In genomic region chr2:14055168-14055565, GRCm38 (mm10) we compare ENCODE assay signal across 8 mouse cellular contexts. TPM values are rescaled to one million over a fixed set of nuclear protein-coding genes. Genes with fewer than 3 reads are reported as not detected.
DNase-seq lines count a peak whose midpoint lies in the region; ATAC-seq and TF ChIP-seq lines count a peak whose summit lies in the region.

No protein-coding gene starts in this region.

- H3K9me3 ChIP-seq in ES-E14 (ENCODE audit: control insufficient read depth, insufficient read depth, low read depth, low read length) = no peaks in the 10 kb centered on the region
- no peaks in the 10 kb centered on the region for H3K9me3 ChIP-seq in forebrain, embryonic 13.5 days (replicated peaks)

- no peaks in the 10 kb centered on the region for H3K4me1 ChIP-seq in ES-E14 (ENCODE audit: control insufficient read depth in 2 of 2, insufficient read depth in 2 of 2, low read length in 2 of 2, poor library complexity in 1 of 2)
- peaks cover 2% of the 10 kb centered on the region; the same call in 1 of the 2 replicates for H3K4me1 ChIP-seq in forebrain, embryonic 13.5 days

- no peak for DNase-seq in ES-E14 (ENCODE audit: low read depth, low spot score)
- DNase-seq in adrenal gland, postnatal 4 days (ENCODE audit: low spot score in 2 of 2) = peak; percentile 42 to 44
- DNase-seq in heart, postnatal 10 days = peak; percentile 83 to 85
- peak; percentile 71 to 82 for DNase-seq in kidney, postnatal 25 days
- peak; percentile 84 to 87 for DNase-seq in right cerebral cortex, postnatal 10 days (ENCODE audit: low spot score in 2 of 2)
- no peak for DNase-seq in thymus, postnatal 36 days

- 0% methylated on average over 54 of the region's 58 CpGs for WGBS in forebrain, embryonic 13.5 days

- in situ Hi-C loops in ES-E14 (cut with MboI; ENCODE audit: low sequenced_read_pairs in 2 of 2, unreplicated experiment in 2 of 2) = no loop called here

- peak overlapping the region; percentile 72 to 92 for H3K4me3 ChIP-seq in ES-E14 (ENCODE audit: insufficient read depth in 1 of 2, low read depth in 1 of 2, low read length in 2 of 2, poor library complexity in 1 of 2, severe bottlenecking in 1 of 2)
- peak overlapping the region; percentile 69 for H3K4me3 ChIP-seq in forebrain, embryonic 13.5 days

- no peaks in the 10 kb centered on the region for H3K27me3 ChIP-seq in forebrain, embryonic 13.5 days

- H3K4me2 ChIP-seq in forebrain, embryonic 13.5 days = peak overlapping the region; percentile 78

- no peaks in the 10 kb centered on the region for H3K36me3 ChIP-seq in ES-E14 (ENCODE audit: control insufficient read depth, insufficient read depth, low read length, poor library complexity, severe bottlenecking)
- H3K36me3 ChIP-seq in forebrain, embryonic 13.5 days (ENCODE audit: poor library complexity, severe bottlenecking) = no peaks in the 10 kb centered on the region

- peak; percentile 93 for ATAC-seq in forebrain, embryonic 13.5 days
- peak; percentile 65 for ATAC-seq in megakaryocyte, adult 5-6 weeks (ENCODE audit: poor library complexity, severe bottlenecking)

- H3K9ac ChIP-seq in ES-E14 (ENCODE audit: insufficient read depth, low read depth, low read length, poor library complexity, severe bottlenecking) = peak overlapping the region; percentile 88
- peak overlapping the region; percentile 77 for H3K9ac ChIP-seq in forebrain, embryonic 13.5 days

- intact Hi-C loops in heart, postnatal 10 days (cut with DNase I) = loop anchor here (1.0 to 5.0 kb wide), 3 partner anchors 19 to 767 kb away; partner anchors contain the start of gene Stam

- peak overlapping the region; percentile 85; the same call in 1 of the 2 replicates for H3K27ac ChIP-seq in ES-E14 (ENCODE audit: insufficient read depth, low read depth, low read length, poor library complexity, severe bottlenecking)
- H3K27ac ChIP-seq in forebrain, embryonic 13.5 days = peak overlapping the region; percentile 86

TF ChIP-seq in ES-E14, 5 proteins besides CTCF, POLR2A, EP300 and RAD21:
- TF ChIP-seq MAFK (IDR thresholded peaks at IDR 0.05; ENCODE audit: insufficient read depth, low read depth, low read length) = no peak
- no peak for TF ChIP-seq CHD2 (IDR thresholded peaks at IDR 0.05; ENCODE audit: low read depth, low read length)
- TF ChIP-seq ZNF384 (IDR thresholded peaks at IDR 0.05; ENCODE audit: low read depth, low read length) = no peak

RNA-seq across cellular contexts. Expression of gene Hacd1, which starts 0.8 kb away (rescaled TPM):
- total RNA-seq in ES-E14 (2012; rRNA removed) = 11.0 and 19.9 TPM in 2 replicates
- total RNA-seq in adrenal gland, postnatal 4 days (2021) = 10 to 100 TPM; 35.0 to 43.6 TPM
- polyA plus RNA-seq in forebrain, embryonic 13.5 days (2015; fragmentation: Nextera tagmentation; extraction: Ambion mirVana) = 41.4 and 46.2 TPM in 2 replicates
- 100 to 1,000 TPM; 214 TPM for total RNA-seq in heart, postnatal 10 days (2021)
- 16.1 and 19.9 TPM in 2 replicates for total RNA-seq in megakaryocyte, adult 5-6 weeks (2015)
- total RNA-seq in megakaryocyte, adult 5-6 weeks (2017) = 24.2 and 32.9 TPM in 2 replicates

RNA-seq across cellular contexts. Expression of gene Stam, which starts 18.7 kb away (rescaled TPM):
- total RNA-seq in ES-E14 (2012; rRNA removed) = 40.5 and 48.6 TPM in 2 replicates
- total RNA-seq in adrenal gland, postnatal 4 days (2021) = 10 to 100 TPM; 52.5 to 54.9 TPM
- polyA plus RNA-seq in forebrain, embryonic 13.5 days (2015; fragmentation: Nextera tagmentation; extraction: Ambion mirVana) = 108 and 113 TPM in 2 replicates
- 10 to 100 TPM; 37.7 to 40.5 TPM for total RNA-seq in heart, postnatal 10 days (2021)
- 23.8 and 30.0 TPM in 2 replicates for total RNA-seq in megakaryocyte, adult 5-6 weeks (2015)
- total RNA-seq in megakaryocyte, adult 5-6 weeks (2017) = 20.4 and 26.6 TPM in 2 replicates

Comparison
In these comparisons a context has a peak if more than half of its experiments do, and no peak if none do; other contexts are left out.
1. DNase-seq: peak in adrenal gland, postnatal 4 days (2 of 2), heart, postnatal 10 days (2 of 2), kidney, postnatal 25 days (2 of 2) and right cerebral cortex, postnatal 10 days (2 of 2); none in ES-E14 (single experiment) and thymus, postnatal 36 days (0 of 2).
2. RNA of gene Hacd1, which starts 0.8 kb away (total RNA-seq): 214 TPM in heart, postnatal 10 days; 35.0 to 43.6 TPM in adrenal gland, postnatal 4 days, 16.1 to 32.9 TPM in megakaryocyte, adult 5-6 weeks and 11.0 to 19.9 TPM in ES-E14; every median in the first group is over 4 times any median in the second.